Mouse (Mus musculus) midbrain, embryonic 10.5 days (tissue): ENCODE results near the gene Tenm2. TPM values are rescaled to one million over a fixed set of nuclear protein-coding genes. Genes with fewer than 3 reads are reported as not detected.

Experiments used
- DNase-seq: peaks from one replicate; pipeline ENCODE4 v3.0.0-alpha.2; 2017; ENCODE audit warnings: low spot score
- H3K27ac ChIP-seq: fragments of 300-500 bp; sonication (generic); replicated peaks from 2 replicates; pipeline ENCODE4 v1.5.1; 2016; ENCODE audit warnings: mild to moderate bottlenecking
- H3K27me3 ChIP-seq: fragments of 300-500 bp; sonication (generic); 2 replicates; pipeline ENCODE4 v1.6.1; 2016; ENCODE audit warnings: low read depth, mild to moderate bottlenecking; ENCODE audit not compliant: poor library complexity, severe bottlenecking
- H3K36me3 ChIP-seq: fragments of 300-500 bp; sonication (generic); 2 replicates; pipeline ENCODE4 v1.6.1; 2016; ENCODE audit warnings: mild to moderate bottlenecking, moderate library complexity
- H3K4me1 ChIP-seq: fragments of 300-500 bp; sonication (generic); 2 replicates; pipeline ENCODE4 v1.6.1; 2016
- H3K4me3 ChIP-seq: fragments of 300-500 bp; sonication (generic); 2 replicates; pipeline ENCODE4 v1.5.1; 2016; ENCODE audit warnings: mild to moderate bottlenecking, moderate library complexity
- H3K9me3 ChIP-seq: fragments of 300-500 bp; sonication (generic); replicated peaks from 2 replicates; pipeline ENCODE4 v1.6.1; 2016; ENCODE audit warnings: mild to moderate bottlenecking
- WGBS: fragments of 180-500 bp; shearing (Covaris S2); methylation state at CpG from one replicate; pipeline ENCODE4 v1.1.7; 2016; 5-methylcytosine and 5-hydroxymethylcytosine counted together
- polyA plus RNA-seq: library from polyadenylated mRNA; unstranded; fragments of >200 nt; fragmentation: Nextera tagmentation; extraction: Ambion mirVana; gene quantifications from 2 replicates; pipeline ENCODE4 v1.2.1, GENCODE M21; 2016

Gene Tenm2
- polyA plus RNA-seq, 1 experiment from 2014 or later: 4.2 TPM

GRCm38 (mm10) chr11:36940557-36941110, 295.1 kb downstream of the Tenm2 start:
- H3K36me3 ChIP-seq: no peaks in the 10 kb centered on the region
- H3K9me3 ChIP-seq: no peaks in the 10 kb centered on the region
- no peak overlapping the region for H3K27ac ChIP-seq
- peaks cover 21% of the 10 kb centered on the region for H3K4me1 ChIP-seq
- no peaks in the 10 kb centered on the region for H3K27me3 ChIP-seq
- H3K4me3 ChIP-seq: no peak overlapping the region
- WGBS: 32% methylated on average over 7 of the region's 7 CpGs
- no peak for DNase-seq

DNA sequence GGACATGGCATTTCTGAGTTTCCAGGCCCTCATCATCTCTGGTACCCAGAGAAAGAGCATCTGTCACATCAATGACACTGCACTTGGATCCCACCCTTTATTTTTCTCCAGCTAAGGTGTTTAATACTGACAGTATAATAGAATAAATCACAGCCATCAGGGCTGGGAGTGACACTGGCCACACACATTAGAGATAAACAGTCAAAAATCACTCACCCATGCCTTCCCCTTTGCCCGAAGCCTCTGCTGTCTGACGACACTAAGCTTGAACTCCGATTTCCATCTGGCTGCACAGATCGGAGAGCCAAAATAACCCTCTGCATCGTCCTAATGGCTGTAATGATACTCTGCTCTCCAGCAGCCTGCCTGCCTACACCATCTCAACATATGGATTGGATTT, 305.9 kb downstream of the Tenm2 start:
- no peaks in the 10 kb centered on the region for H3K27me3 ChIP-seq
- no peaks in the 10 kb centered on the region for H3K36me3 ChIP-seq
- 78% methylated on average over 5 of the region's 5 CpGs for WGBS
- no peak for DNase-seq
- H3K4me3 ChIP-seq: no peak overlapping the region
- no peak overlapping the region for H3K27ac ChIP-seq
- no peaks in the 10 kb centered on the region for H3K9me3 ChIP-seq
- peaks cover 5% of the 10 kb centered on the region for H3K4me1 ChIP-seq

GRCm38 (mm10) chr11:36926705-36927406, 308.9 kb downstream of the Tenm2 start:
- DNase-seq: no peak
- H3K27me3 ChIP-seq: no peaks in the 10 kb centered on the region
- H3K4me1 ChIP-seq: peaks cover 5% of the 10 kb centered on the region
- no peak overlapping the region for H3K4me3 ChIP-seq
- H3K36me3 ChIP-seq: no peaks in the 10 kb centered on the region
- 0 out of 2 replicates have a peak overlapping the region, but pooled peaks have one; percentile 24 for H3K27ac ChIP-seq
- 76% methylated on average over 9 of the region's 9 CpGs for WGBS
- H3K9me3 ChIP-seq: no peaks in the 10 kb centered on the region

- Histone ChIP-seq H3K27me3 (no peaks in the 10 kb centered on the region), H3K4me1 (no peaks in the 10 kb centered on the region), H3K4me3 (no peak overlapping the region), H3K36me3 (no peaks in the 10 kb centered on the region), H3K9me3 (no peaks in the 10 kb centered on the region), H3K27ac (no peak overlapping the region)
- DNase-seq: no peak
- 87% methylated on average over 6 of the region's 6 CpGs for WGBS
Measured at GRCm38 (mm10) chr11:36919301-36919700, 316.5 kb downstream of the Tenm2 start.

DNA sequence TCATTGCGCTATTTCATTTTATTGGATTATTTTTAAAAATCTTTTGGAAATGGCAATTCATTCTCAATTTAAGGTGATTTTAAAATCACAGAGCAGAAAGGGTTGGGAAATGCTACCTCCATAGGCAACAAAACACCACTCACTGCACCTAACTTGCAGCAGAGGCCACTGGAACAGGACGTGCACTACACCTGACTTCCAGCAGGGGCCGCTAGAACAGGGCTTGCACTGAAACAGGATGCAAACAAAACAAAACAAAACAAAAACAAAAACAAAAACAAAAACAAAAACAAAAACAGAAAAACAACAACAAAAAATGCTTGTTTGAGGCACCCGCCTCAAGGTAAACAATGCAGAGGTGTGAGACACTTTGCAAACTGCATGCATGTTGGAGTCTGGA, 324.4 kb downstream of the Tenm2 start:
- H3K27ac ChIP-seq: no peak overlapping the region
- no peaks in the 10 kb centered on the region for H3K9me3 ChIP-seq
- no peaks in the 10 kb centered on the region for H3K36me3 ChIP-seq
- H3K4me1 ChIP-seq: no peaks in the 10 kb centered on the region
- no peaks in the 10 kb centered on the region for H3K27me3 ChIP-seq
- no peak overlapping the region for H3K4me3 ChIP-seq
- 71% methylated on average over 4 of the region's 4 CpGs for WGBS
- peak; percentile 23 for DNase-seq

DNA sequence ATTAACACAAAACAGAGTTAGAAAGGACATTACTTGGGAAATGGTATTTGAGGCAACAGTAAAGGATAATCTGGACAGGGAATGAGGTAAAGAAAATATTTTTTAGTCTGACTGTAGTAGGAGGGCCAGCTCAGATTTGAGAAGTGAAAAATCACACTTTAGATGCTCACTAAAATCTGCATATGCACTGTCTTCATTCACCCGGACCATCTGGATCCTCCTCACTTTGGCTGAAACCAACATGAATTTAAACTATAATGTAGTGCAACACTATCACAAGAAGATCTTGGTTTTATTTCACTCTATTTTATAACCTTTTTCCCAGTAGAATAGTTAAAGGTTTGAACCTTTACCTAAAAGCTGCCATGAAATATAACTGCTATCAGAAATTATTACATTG, 326.7 kb downstream of the Tenm2 start:
- Histone ChIP-seq H3K9me3 (no peaks in the 10 kb centered on the region), H3K36me3 (no peaks in the 10 kb centered on the region), H3K27me3 (no peaks in the 10 kb centered on the region), H3K4me1 (no peaks in the 10 kb centered on the region), H3K4me3 (no peak overlapping the region), H3K27ac (no peak overlapping the region)
- DNase-seq: no peak
- whole genome bisulfite sequencing: 87% methylated on average over 1 of the region's 1 CpGs

- no peaks in the 10 kb centered on the region for H3K36me3 ChIP-seq
- 10% methylated on average over 2 of the region's 2 CpGs for WGBS
- peak overlapping the region; percentile 64 for H3K27ac ChIP-seq
- DNase-seq: peak; percentile 15
- peaks cover 12% of the 10 kb centered on the region for H3K4me1 ChIP-seq
- H3K4me3 ChIP-seq: no peak overlapping the region
- H3K9me3 ChIP-seq: 0 out of 2 replicates have a peak, but pooled peaks cover 3% of the 10 kb centered on the region
- H3K27me3 ChIP-seq: no peaks in the 10 kb centered on the region
Measured at GRCm38 (mm10) chr11:36902302-36902701, 333.5 kb downstream of the Tenm2 start.

GRCm38 (mm10) chr11:36893061-36893460, 342.7 kb downstream of the Tenm2 start:
- Histone ChIP-seq H3K36me3 (no peaks in the 10 kb centered on the region), H3K27me3 (no peaks in the 10 kb centered on the region), H3K9me3 (no peaks in the 10 kb centered on the region), H3K27ac (no peak overlapping the region), H3K4me1 (peaks cover 12% of the 10 kb centered on the region), H3K4me3 (no peak overlapping the region)
- no peak for DNase-seq
- WGBS: 87% methylated on average over 3 of the region's 3 CpGs

- Histone ChIP-seq H3K9me3 (no peaks in the 10 kb centered on the region), H3K4me1 (peaks cover 22% of the 10 kb centered on the region), H3K4me3 (no peak overlapping the region), H3K27me3 (no peaks in the 10 kb centered on the region), H3K36me3 (no peaks in the 10 kb centered on the region), H3K27ac (no peak overlapping the region)
- 41% methylated on average over 3 of the region's 3 CpGs for WGBS
- DNase-seq: no peak
Measured at GRCm38 (mm10) chr11:36891106-36891505, 344.7 kb downstream of the Tenm2 start.

- 68% methylated on average over 7 of the region's 7 CpGs for WGBS
- no peak for DNase-seq
- H3K27ac ChIP-seq: no peak overlapping the region
Measured at GRCm38 (mm10) chr11:36887490-36887889, 348.3 kb downstream of the Tenm2 start.

DNA sequence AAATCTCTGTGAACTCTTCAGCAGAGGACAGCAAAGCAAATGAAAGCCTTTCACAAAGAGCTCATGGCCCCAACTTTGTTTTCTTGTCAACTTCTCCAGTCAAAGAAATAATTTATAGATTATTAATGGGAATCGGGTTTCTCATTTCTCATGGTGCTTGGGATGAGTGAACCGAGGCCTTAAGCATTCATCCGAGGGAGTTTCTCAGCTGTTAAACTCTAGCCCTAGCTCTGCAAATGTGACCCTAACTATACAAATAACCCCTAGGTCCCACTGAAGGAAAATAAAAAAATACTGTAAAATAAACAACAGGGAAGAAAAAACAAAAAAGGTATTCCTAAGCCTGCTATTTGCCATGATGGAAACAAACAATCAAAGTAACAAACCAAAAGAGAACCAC, 349.6 kb downstream of the Tenm2 start:
- no peak for DNase-seq
- 93% methylated on average over 3 of the region's 3 CpGs for WGBS
- Histone ChIP-seq H3K4me1 (peaks cover 29% of the 10 kb centered on the region), H3K36me3 (no peaks in the 10 kb centered on the region), H3K9me3 (no peaks in the 10 kb centered on the region), H3K27me3 (no peaks in the 10 kb centered on the region), H3K27ac (no peak overlapping the region), H3K4me3 (no peak overlapping the region)

More at GRCm38 (mm10) chr11:36887490-36887889, 348.3 kb downstream of the Tenm2 start:
- no peaks in the 10 kb centered on the region for H3K9me3 ChIP-seq
- no peaks in the 10 kb centered on the region for H3K36me3 ChIP-seq
- H3K4me1 ChIP-seq: peaks cover 35% of the 10 kb centered on the region
- no peaks in the 10 kb centered on the region for H3K27me3 ChIP-seq
- H3K4me3 ChIP-seq: no peak overlapping the region

DNA sequence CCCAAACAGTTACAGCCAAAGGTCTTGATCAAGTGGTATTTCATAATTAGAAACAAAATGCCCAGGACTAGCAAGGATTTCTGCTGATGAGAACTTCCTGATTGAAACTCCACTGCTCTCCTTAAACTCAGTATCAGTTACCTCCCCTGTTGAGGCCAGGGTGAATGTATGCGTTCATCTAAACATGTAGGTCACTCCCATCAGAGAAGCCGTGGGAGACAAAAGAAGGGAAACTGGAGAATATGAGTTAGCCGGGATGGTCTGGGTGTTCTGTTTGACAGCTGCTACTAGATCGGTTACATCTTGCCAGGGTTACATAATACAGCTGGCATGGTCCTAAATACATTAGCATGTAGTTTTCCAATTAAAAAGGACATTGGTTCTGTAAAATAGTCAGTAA, 362.8 kb downstream of the Tenm2 start:
- H3K9me3 ChIP-seq: no peaks in the 10 kb centered on the region
- WGBS: 74% methylated on average over 4 of the region's 4 CpGs
- peaks cover 8% of the 10 kb centered on the region for H3K4me1 ChIP-seq
- H3K27me3 ChIP-seq: no peaks in the 10 kb centered on the region
- H3K4me3 ChIP-seq: no peak overlapping the region
- no peaks in the 10 kb centered on the region for H3K36me3 ChIP-seq
- DNase-seq: no peak
- H3K27ac ChIP-seq: no peak overlapping the region

DNA sequence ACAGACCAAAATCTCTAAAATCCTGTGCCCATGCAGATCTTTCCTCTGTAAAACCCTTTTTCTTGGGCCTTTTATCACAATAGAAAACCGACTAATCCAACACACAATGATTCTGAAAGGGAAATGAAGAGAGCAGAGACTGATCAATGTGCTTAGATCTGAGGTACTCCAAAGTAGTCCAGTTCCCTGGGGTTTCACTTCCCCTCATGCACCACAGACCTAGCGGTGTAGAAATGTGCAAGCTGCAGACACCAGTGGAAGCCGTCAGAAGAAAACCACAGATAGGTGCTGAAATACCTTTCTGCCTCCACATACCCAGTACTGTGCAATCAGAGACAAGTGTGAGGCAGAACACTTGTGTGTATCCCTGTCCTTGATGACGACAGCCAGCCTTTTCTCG, 365.2 kb downstream of the Tenm2 start:
- no peak overlapping the region for H3K27ac ChIP-seq
- no peak overlapping the region for H3K4me3 ChIP-seq
- peaks cover 8% of the 10 kb centered on the region for H3K4me1 ChIP-seq
- no peak for DNase-seq
- no peaks in the 10 kb centered on the region for H3K27me3 ChIP-seq
- 69% methylated on average over 5 of the region's 5 CpGs for WGBS
- no peaks in the 10 kb centered on the region for H3K36me3 ChIP-seq
- H3K9me3 ChIP-seq: no peaks in the 10 kb centered on the region
